Mouse (Mus musculus): Measurements from ENCODE around the gene Gm10518.

GRCm38 (mm10) chr1:179835753-179836425 is 32.7 kb downstream of the Gm10518 start:
- TF ChIP-seq CTCF (IDR thresholded peaks at IDR 0.05; ENCODE audit: borderline replicate concordance, control insufficient read depth, extremely low read depth, insufficient read depth, low read length, poor library complexity) (no peak), POLR2A (IDR thresholded peaks at IDR 0.05; ENCODE audit: control insufficient read depth, extremely low read depth, insufficient read depth, low read length, poor library complexity) (no peak)
